Mouse (Mus musculus): ENCODE measurements around the gene Met. TPM values are rescaled to one million over a fixed set of nuclear protein-coding genes. Genes with fewer than 3 reads are reported as not detected.
A peak's percentile ranks its signal among the peaks of the same experiment; 100 is the strongest.

Met gene
- polyA plus RNA-seq, 1 experiment from 2014 or later = 2.8 TPM

- Histone ChIP-seq H3K27ac (replicated peaks) (no peak overlapping the region), H3K9ac (no peak overlapping the region), H3K4me3 (no peak overlapping the region), H3K36me3 (no peaks in the 10 kb centered on the region), H3K9me3 (no peaks in the 10 kb centered on the region), H3K27me3 (peaks cover 13% of the 10 kb centered on the region; the same call in 1 of the 2 replicates), H3K4me2 (no peak overlapping the region), H3K4me1 (replicated peaks) (peaks cover 13% of the 10 kb centered on the region)
- 94% methylated on average over 5 of the region's 5 CpGs for WGBS
- ATAC-seq (ENCODE audit: low FRiP score, low read depth) = no peak
These were observed 5.4 kb downstream of the Met start for GRCm38 (mm10) chr6:17468993-17469392.

- H3K9ac ChIP-seq = no peak overlapping the region
- H3K36me3 ChIP-seq = no peaks in the 10 kb centered on the region
- no peak overlapping the region for H3K4me2 ChIP-seq
- no peak overlapping the region for H3K4me3 ChIP-seq
- H3K27me3 ChIP-seq = no peaks in the 10 kb centered on the region
- H3K4me1 ChIP-seq (replicated peaks) = no peaks in the 10 kb centered on the region
- ATAC-seq (ENCODE audit: low FRiP score, low read depth) = no peak
- H3K9me3 ChIP-seq = no peaks in the 10 kb centered on the region
- no peak overlapping the region for H3K27ac ChIP-seq (replicated peaks)
- WGBS = 97% methylated on average over 3 of the region's 3 CpGs
These were observed 9.5 kb downstream of the Met start for GRCm38 (mm10) chr6:17473128-17473527.

GRCm38 (mm10) chr6:17477823-17478222 lies 14.2 kb downstream of the Met start:
- Histone ChIP-seq H3K9me3 (no peaks in the 10 kb centered on the region), H3K27ac (replicated peaks) (no peak overlapping the region), H3K36me3 (no peaks in the 10 kb centered on the region), H3K9ac (no peak overlapping the region), H3K4me3 (no peak overlapping the region), H3K4me1 (replicated peaks) (no peaks in the 10 kb centered on the region), H3K4me2 (no peak overlapping the region), H3K27me3 (no peaks in the 10 kb centered on the region)
- WGBS = 60% methylated on average over 1 of the region's 1 CpGs
- ATAC-seq (ENCODE audit: low FRiP score, low read depth) = 0 out of 2 replicates have a peak, but pooled peaks have one; percentile 45

GRCm38 (mm10) chr6:17478252-17478651 lies 14.7 kb downstream of the Met start:
- Histone ChIP-seq H3K27ac (replicated peaks) (no peak overlapping the region), H3K9ac (no peak overlapping the region), H3K4me2 (no peak overlapping the region), H3K36me3 (no peaks in the 10 kb centered on the region), H3K27me3 (no peaks in the 10 kb centered on the region), H3K9me3 (no peaks in the 10 kb centered on the region), H3K4me3 (no peak overlapping the region), H3K4me1 (replicated peaks) (no peaks in the 10 kb centered on the region)
- 89% methylated on average over 6 of the region's 6 CpGs for WGBS
- no peak for ATAC-seq (ENCODE audit: low FRiP score, low read depth)

GRCm38 (mm10) chr6:17478838-17479570 lies 15.4 kb downstream of the Met start:
- no peak overlapping the region for H3K4me3 ChIP-seq
- 80% methylated on average over 10 of the region's 10 CpGs for WGBS
- H3K27me3 ChIP-seq = no peaks in the 10 kb centered on the region
- no peak overlapping the region for H3K4me2 ChIP-seq
- no peaks in the 10 kb centered on the region for H3K9me3 ChIP-seq
- no peak overlapping the region for H3K9ac ChIP-seq
- no peak overlapping the region for H3K27ac ChIP-seq (replicated peaks)
- H3K4me1 ChIP-seq (replicated peaks) = no peaks in the 10 kb centered on the region
- H3K36me3 ChIP-seq = no peaks in the 10 kb centered on the region
- ATAC-seq (ENCODE audit: low FRiP score, low read depth) = no peak

- H3K4me1 ChIP-seq (replicated peaks) = no peaks in the 10 kb centered on the region
- no peak overlapping the region for H3K9ac ChIP-seq
- H3K27me3 ChIP-seq = no peaks in the 10 kb centered on the region
- ATAC-seq (ENCODE audit: low FRiP score, low read depth) = no peak
- no peaks in the 10 kb centered on the region for H3K9me3 ChIP-seq
- 94% methylated on average over 4 of the region's 4 CpGs for WGBS
- no peaks in the 10 kb centered on the region for H3K36me3 ChIP-seq
- H3K27ac ChIP-seq (replicated peaks) = no peak overlapping the region
- H3K4me2 ChIP-seq = no peak overlapping the region
- no peak overlapping the region for H3K4me3 ChIP-seq
These were observed 17.5 kb downstream of the Met start for GRCm38 (mm10) chr6:17481068-17481467.

- WGBS = 91% methylated on average over 5 of the region's 5 CpGs
- no peaks in the 10 kb centered on the region for H3K36me3 ChIP-seq
These were observed 21.6 kb downstream of the Met start for GRCm38 (mm10) chr6:17485244-17485643.

GRCm38 (mm10) chr6:17485782-17486181 lies 22.2 kb downstream of the Met start:
- Histone ChIP-seq H3K9ac (no peak overlapping the region), H3K4me2 (no peak overlapping the region), H3K4me3 (no peak overlapping the region), H3K36me3 (no peaks in the 10 kb centered on the region), H3K27me3 (no peaks in the 10 kb centered on the region), H3K9me3 (no peaks in the 10 kb centered on the region), H3K27ac (replicated peaks) (no peak overlapping the region), H3K4me1 (replicated peaks) (no peaks in the 10 kb centered on the region)
- ATAC-seq (ENCODE audit: low FRiP score, low read depth) = no peak
- 95% methylated on average over 7 of the region's 7 CpGs for WGBS

More at GRCm38 (mm10) chr6:17485244-17485643, 21.6 kb downstream of the Met start:
- H3K4me1 ChIP-seq (replicated peaks) = no peaks in the 10 kb centered on the region
- no peaks in the 10 kb centered on the region for H3K9me3 ChIP-seq
- no peak overlapping the region for H3K27ac ChIP-seq (replicated peaks)
- H3K9ac ChIP-seq = no peak overlapping the region
- H3K27me3 ChIP-seq = no peaks in the 10 kb centered on the region
- H3K4me2 ChIP-seq = no peak overlapping the region
- no peak for ATAC-seq (ENCODE audit: low FRiP score, low read depth)
- no peak overlapping the region for H3K4me3 ChIP-seq

GRCm38 (mm10) chr6:17488291-17488817 lies 24.8 kb downstream of the Met start:
- no peak overlapping the region for H3K4me3 ChIP-seq
- no peak overlapping the region for H3K9ac ChIP-seq
- H3K27ac ChIP-seq (replicated peaks) = no peak overlapping the region
- no peak overlapping the region for H3K4me2 ChIP-seq
- H3K4me1 ChIP-seq (replicated peaks) = no peaks in the 10 kb centered on the region
- H3K36me3 ChIP-seq = no peaks in the 10 kb centered on the region
- WGBS = 77% methylated on average over 2 of the region's 2 CpGs
- no peak for ATAC-seq (ENCODE audit: low FRiP score, low read depth)
- no peaks in the 10 kb centered on the region for H3K9me3 ChIP-seq
- H3K27me3 ChIP-seq = no peaks in the 10 kb centered on the region

- Histone ChIP-seq H3K9me3 (no peaks in the 10 kb centered on the region), H3K27ac (replicated peaks) (no peak overlapping the region), H3K4me2 (no peak overlapping the region), H3K27me3 (no peaks in the 10 kb centered on the region), H3K4me3 (no peak overlapping the region), H3K36me3 (no peaks in the 10 kb centered on the region), H3K4me1 (replicated peaks) (no peaks in the 10 kb centered on the region), H3K9ac (no peak overlapping the region)
- ATAC-seq (ENCODE audit: low FRiP score, low read depth) = no peak
- WGBS = 48% methylated on average over 2 of the region's 2 CpGs
These were observed 27.2 kb downstream of the Met start for GRCm38 (mm10) chr6:17490786-17491185.

GRCm38 (mm10) chr6:17491502-17491901 lies 27.9 kb downstream of the Met start:
- ATAC-seq (ENCODE audit: low FRiP score, low read depth) = no peak
- no peaks in the 10 kb centered on the region for H3K4me1 ChIP-seq (replicated peaks)
- H3K9me3 ChIP-seq = no peaks in the 10 kb centered on the region
- WGBS = 94% methylated on average over 10 of the region's 10 CpGs
- no peak overlapping the region for H3K27ac ChIP-seq (replicated peaks)
- H3K36me3 ChIP-seq = no peaks in the 10 kb centered on the region
- H3K9ac ChIP-seq = no peak overlapping the region
- no peaks in the 10 kb centered on the region for H3K27me3 ChIP-seq
- H3K4me3 ChIP-seq = no peak overlapping the region
- H3K4me2 ChIP-seq = no peak overlapping the region

GRCm38 (mm10) chr6:17492062-17492461 lies 28.5 kb downstream of the Met start:
- no peak overlapping the region for H3K4me3 ChIP-seq
- no peak overlapping the region for H3K9ac ChIP-seq
- H3K36me3 ChIP-seq = no peaks in the 10 kb centered on the region
- no peaks in the 10 kb centered on the region for H3K9me3 ChIP-seq
- no peak for ATAC-seq (ENCODE audit: low FRiP score, low read depth)
- no peaks in the 10 kb centered on the region for H3K27me3 ChIP-seq
- no peak overlapping the region for H3K27ac ChIP-seq (replicated peaks)
- WGBS = 94% methylated on average over 8 of the region's 8 CpGs
- H3K4me1 ChIP-seq (replicated peaks) = no peaks in the 10 kb centered on the region
- no peak overlapping the region for H3K4me2 ChIP-seq

- ATAC-seq (ENCODE audit: low FRiP score, low read depth) = no peak
- whole genome bisulfite sequencing = 94% methylated on average over 1 of the region's 1 CpGs
- H3K4me1 ChIP-seq (replicated peaks) = no peaks in the 10 kb centered on the region
These were observed 31.8 kb downstream of the Met start for GRCm38 (mm10) chr6:17495413-17495812.

More at GRCm38 (mm10) chr6:17495413-17495812, 31.8 kb downstream of the Met start:
- no peak overlapping the region for H3K9ac ChIP-seq
- H3K4me2 ChIP-seq = no peak overlapping the region
- no peaks in the 10 kb centered on the region for H3K9me3 ChIP-seq
- no peaks in the 10 kb centered on the region for H3K36me3 ChIP-seq
- H3K27me3 ChIP-seq = no peaks in the 10 kb centered on the region
- H3K4me3 ChIP-seq = no peak overlapping the region
- no peak overlapping the region for H3K27ac ChIP-seq (replicated peaks)

Measured in hindbrain, embryonic 15.5 days (tissue).